Mouse (Mus musculus) mature B cell (primary cell): ENCODE measurements around the gene Pid1.

Experiments used
- in situ Hi-C: fragments of 300-500 bp; cut with MboI; formaldehyde crosslinking; loops from 2 replicates; pipeline ENCODE4 v1.14.3; 2019

The Pid1 gene

DNA sequence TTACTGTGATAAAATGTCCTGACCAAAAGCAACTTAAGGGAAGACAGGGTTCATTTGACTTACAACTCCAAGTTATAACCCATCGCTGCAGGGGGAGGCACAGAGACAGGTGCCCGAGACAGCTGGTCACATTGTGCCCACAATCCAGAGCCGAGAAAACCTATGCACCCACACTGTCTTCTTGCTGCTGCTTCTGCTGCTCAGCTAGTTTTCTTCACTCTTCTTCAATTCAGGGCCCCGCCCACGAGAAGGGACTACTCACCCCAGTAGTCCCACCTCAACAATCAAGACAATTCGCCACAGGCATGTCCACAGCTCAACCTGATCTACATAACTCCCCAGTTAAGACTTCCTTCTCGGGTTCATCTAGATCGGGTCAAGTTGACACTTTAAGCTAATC is at the start of gene Pid1:
Pid1 (minus strand) TSS at position 214 of the 400 bp plus-strand sequence.
- in situ Hi-C loops, result no loop called here

DNA sequence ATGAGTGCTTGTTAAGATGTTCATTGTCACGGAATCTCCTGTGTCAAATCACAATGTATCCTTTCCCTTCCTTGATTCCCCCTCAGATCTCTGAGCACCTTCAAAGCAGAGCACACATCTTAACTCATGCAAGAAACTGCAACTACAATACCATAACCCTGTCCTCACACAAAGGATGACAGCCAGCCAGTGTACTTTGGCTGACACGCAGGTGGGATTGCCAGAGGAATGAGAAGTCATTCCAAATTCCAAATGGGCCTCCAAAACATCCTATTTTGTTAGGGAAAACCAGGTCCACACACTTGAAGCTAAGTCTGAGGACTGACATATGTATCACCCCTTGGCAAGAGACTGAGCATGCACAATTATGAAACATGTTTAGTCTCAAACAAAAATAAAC is 45.5 kb upstream of the Pid1 start:
- in situ Hi-C loops, result no loop called here

DNA sequence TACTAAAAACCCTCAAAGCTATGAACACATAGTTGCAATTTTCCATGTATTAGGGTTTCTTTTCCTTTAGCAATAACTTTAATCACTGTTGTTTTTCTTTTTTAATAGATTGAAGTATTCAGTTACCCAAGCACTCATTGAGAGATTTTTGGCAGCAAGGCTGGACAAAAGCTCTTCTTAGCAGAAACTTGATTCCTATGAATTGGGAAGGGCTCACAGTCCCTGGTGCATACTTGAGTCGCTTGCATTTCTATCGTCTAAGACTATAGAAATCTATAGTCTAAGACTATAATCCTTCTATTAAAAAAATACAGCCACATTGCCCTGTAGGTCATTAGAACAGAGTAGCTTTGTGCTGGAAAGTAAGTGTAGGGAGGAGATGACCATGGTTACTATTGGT is 44.9 kb upstream of the Pid1 start:
- in situ Hi-C loops, result no loop called here

DNA sequence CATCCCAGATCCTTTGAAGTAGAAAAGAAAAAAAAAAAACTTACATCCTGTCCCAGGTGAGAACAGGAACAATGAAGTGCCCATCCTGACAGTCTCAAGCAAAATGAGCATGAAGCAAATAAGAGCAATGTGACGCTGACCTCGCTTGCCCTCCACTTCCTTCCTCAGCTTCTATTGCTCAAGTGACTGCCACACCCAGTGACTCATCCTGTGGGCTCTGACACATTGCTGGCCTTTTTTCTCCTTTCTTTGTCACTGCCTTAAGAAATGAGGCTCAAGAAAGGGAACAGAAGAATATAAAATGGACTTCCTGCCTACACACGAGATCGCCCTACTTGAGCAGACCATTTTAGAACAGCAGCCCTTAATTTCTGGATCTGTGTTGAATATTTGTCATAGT is 42.9 kb upstream of the Pid1 start:
- in situ Hi-C loops, result no loop called here

DNA sequence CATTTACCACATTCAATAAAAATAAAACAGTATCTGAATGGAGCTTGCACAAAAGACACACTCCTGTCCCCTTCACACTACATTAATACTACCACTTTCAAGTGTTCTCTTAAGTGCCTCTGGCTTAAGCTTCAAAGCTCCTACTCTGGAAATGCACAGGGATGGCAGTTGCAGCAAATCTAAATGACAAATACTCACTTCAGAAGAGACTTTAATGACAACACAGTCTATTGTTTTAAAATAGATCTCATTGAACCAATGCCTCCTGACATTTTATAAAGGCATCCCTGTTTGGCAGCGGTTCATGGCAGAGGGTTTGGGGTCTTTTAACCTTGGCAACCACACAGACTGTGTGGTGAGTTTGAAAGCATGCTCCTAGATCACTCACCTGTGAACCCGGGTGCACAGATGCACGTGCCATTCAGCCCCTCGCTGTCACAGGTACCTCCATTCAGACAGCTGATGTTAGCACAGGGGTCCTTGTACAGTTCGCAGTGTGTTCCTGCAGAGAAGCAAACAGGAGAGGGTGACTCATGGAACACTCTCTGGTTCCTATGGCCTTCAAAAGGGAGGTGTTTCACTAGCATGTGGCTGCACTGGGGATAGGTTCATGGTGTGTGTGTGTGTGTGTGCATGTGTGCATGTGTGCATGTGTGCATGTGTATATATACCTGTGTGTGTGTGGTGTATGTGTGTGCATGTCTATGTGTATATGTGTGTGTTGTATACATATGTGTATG is 41.7 kb upstream of the Pid1 start:
- in situ Hi-C loops, result no loop called here

DNA sequence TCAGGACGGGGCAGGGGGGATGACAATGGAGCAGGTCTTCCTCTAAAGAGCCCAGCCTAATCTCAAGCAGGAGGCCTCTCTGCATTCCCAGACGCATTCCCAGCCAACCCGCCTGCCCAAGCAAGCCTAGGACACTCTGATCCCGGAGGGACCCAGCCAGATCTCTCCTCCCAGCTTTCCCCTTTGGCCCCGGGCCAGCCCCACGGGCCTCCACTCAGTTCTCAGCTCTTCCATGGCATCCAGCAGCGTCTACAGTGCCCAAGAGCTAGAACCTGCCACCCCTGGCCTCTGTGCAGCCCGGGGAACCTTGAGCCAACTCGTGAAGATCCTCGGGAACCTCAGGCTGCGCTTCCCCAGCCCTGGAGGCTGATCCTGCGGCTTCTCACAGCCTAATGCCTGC is 40.9 kb upstream of the Pid1 start:
- in situ Hi-C loops, result no loop called here

DNA sequence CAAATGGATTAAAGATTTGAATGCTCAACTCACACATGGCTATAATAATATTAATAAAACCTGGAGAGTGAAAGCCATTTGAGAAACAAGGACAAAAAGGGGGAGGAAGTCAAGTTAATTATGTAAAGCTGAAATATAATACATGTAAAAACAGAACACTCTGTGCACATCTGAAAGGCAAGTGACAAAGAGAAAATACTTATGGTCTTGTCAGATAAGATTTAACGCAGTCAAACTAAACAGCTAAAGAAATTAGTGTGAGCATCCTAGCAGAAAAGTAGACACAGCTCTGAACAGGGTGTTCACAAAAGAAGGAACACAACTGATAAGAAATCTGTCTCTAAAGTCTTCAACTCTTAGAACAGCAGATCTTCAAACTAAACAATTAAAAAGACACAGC is 38.2 kb upstream of the Pid1 start:
- in situ Hi-C loops, result no loop called here

DNA sequence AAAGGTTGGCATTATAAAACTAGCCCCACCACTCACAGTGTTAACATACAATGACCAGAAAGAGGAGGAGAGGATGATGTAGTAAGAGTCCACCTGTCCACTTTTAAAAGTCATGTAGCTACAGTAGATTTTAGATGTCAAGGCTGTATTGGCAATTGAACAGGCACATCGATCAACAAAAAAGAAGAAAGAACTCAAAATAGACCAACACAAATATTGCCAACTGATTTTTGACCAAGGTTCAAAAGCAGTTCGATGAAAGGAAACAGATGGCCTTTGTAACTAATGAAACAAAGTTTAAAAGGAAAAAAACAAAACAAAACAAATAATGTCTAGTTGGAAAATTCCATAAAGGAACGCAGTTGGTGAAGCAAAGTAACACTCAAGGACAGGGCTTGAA is 35.7 kb upstream of the Pid1 start:
- in situ Hi-C loops, result no loop called here

DNA sequence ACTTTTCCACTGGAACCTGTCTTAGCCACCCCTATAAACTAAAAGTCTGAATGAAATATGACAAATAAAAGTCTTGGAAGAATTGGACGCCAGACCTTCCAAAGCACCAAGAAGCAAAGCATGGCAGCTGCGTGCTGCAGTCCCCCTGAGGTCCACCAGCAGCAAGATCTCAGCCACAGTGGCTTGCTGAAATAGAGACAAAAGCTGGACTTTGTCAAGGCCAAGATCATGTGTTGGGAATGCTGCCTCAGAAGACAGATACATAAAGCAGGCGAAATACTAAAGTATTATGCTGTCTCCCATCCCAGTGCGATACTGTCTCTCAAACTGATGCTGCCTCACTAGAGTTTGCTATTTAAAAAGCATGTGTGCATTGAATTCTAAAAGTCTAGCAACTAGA is 35.1 kb upstream of the Pid1 start:
- in situ Hi-C loops, result no loop called here

DNA sequence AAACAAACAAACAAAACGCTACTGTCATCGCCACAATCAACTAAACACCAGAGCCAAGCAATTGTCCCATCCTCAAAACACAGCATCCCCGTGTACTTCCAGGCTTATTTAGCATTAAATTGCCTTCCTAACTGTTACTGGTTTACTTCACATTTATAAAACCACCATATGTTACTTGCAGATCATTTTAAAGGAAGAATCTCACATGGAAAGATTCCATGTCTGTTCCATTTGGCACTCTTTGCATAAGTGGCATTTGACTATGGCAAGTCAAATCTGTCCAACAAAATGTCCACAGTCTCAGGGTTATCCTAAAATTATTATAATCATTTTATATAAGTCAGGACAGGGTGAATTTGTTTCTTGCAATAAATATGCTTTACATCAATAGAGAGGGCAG is 32.8 kb upstream of the Pid1 start:
- in situ Hi-C loops, result no loop called here

DNA sequence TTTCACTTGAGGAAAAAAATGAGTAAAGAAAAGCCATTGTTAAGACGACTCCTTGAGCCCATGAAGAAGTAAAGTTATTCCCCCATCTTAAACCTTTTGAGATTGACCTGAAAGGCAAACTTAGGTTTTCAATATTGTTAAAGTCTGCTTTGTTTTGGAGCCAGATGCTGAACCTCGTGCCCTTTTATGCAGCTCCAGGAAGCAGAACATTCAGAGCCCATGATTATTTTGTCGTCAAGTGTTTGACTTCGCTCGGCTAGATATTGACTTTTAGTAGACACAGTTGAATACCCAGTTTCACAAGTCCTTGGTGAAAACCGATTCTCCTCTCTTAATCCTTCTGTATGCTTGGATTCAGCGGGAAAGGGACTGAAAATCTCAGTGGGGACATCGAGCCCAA is 31.9 kb upstream of the Pid1 start:
- in situ Hi-C loops, result no loop called here

DNA sequence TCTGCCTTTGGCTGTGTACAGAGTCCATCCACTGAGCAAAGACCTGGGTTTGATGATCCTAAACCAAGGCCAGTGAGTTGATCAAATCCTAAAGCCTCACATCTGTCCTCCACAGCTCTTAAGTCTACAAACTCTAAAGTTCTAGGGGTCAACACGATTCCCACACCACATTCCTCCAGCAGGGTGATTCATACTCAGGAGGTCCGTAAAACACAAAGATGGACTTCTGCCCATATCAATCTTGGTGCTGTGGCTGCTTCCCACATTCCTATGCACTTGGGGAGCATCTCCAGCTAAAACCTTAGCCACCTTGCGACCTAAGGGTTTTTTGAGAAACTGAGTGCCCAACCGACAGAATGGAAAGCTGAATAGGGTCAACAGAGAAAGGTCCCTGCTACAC is 27.0 kb upstream of the Pid1 start:
- in situ Hi-C loops, result no loop called here

DNA sequence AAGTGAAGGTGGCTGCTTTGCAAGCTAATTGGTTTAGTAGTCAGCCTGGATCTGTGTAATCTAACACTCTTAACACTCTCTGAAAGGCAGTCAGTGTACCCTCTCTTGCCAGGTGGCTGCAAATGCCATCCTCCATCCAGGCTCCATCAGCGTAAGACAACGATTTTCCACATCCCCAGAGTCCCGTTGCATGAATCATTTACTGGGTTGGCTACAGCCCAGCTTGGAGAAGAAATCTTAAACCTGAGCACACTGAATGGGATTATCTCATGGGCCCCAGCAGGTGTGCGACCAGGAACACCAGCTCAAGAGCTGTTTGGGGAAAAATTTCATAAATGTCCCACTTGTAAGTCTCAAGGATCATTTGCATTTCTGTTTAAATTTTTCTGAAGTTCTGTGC is 23.6 kb upstream of the Pid1 start:
- in situ Hi-C loops, result no loop called here

DNA sequence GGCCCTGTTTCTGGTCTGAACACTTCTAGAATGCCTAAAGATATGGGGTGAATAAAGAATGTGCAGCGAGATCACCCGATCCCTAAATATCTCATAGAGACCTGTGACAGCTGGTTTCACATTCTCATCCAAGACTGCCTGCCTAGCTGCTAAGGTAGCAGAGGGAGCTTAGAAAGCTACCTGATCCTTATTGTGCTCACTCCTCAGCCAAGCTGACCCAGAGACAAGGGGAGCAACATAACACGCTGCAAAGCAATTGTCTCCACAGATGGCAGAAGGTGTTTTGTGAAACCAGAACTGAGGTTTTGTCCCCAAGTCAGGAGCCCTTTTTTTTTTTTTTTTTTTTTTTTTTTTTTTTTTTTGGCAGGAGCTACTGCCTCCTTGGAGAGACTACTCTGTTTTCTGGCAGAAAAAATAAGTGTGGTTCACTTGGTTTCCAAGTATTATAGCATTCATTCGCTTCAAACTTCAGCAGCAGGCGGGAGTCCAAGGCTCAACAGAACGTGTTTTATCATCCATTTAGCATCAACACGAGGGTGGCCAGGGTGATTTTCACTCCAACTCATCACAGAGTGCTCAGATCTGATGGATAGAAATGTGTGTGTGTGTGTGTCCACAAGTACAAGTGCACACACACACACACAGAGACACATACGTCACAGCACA is 22.6 kb upstream of the Pid1 start:
- in situ Hi-C loops, result no loop called here

DNA sequence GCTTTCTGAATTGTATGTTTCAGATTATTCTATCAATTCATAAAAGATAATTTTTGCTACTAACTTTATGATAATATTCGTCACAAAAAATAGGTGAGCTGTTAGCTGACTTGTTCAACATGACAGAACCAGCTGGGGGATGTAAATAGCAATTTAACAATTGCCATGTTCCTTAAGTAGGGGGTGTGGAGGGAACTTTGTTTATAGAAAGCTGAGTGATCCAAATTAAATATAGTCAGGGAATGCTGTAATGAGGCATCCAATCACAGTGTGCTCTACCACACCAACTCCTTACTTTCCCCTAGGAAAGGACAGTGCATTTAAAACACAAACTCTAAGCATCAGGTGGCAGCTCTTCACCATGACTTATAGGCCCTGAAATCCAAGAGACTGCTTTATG is 18.7 kb upstream of the Pid1 start:
- in situ Hi-C loops, result no loop called here

DNA sequence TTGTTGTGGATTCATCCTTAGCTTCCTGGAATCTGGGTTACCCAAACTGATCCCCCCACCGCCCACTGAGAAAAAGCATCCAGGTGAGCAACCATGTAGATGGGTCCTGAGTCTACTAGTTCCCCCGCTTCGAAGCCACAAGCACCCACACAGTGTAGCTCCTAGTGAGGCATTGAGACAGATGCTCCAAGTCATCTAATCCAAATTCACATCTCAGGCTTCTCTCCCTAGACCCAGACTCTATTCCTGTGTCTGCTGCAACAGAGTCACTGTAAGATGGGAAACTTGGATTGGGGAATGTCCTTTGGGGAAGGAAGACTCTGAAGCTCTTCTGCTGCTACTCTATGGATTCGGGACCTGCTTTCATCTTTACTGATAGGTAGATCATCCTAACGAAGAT is 18.1 kb upstream of the Pid1 start:
- in situ Hi-C loops, result no loop called here

DNA sequence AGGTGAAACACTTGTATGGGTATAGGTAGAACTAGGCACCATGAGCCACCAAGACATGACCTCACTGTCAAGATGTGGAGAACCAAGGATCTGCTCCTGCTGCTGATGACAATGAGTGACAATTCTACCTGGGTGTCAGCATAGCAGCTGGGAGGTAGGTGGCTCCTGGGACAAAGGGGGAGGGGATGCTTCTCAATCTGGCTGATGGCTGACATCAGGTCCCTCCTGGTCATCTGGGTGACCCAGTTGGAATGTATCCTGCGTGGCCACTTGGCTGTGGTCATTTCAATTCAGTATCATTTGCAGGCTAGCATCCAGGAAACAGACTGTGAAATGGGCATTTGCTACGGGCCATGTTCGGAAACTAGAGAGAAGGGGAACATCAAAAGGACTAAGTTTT is 16.9 kb upstream of the Pid1 start:
- in situ Hi-C loops, result no loop called here

DNA sequence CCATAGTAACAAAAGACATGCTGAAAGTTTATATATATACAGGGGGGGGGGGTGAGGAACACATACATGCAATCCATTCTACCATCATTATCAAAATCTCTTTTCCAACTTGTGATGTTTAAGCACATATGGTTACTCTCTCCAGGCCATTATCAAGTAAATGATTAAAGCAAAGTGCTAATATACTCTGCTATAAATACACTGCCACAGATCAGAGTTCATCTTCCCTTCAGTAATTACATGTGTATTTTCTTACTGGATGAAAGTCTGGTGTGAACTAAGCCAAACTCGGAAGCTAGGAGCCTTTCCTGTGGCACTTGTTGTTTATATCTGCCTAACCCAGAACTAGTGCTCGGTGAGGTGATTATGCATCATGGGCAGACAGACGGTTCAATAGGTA is 3.8 kb upstream of the Pid1 start:
- in situ Hi-C loops, result no loop called here

DNA sequence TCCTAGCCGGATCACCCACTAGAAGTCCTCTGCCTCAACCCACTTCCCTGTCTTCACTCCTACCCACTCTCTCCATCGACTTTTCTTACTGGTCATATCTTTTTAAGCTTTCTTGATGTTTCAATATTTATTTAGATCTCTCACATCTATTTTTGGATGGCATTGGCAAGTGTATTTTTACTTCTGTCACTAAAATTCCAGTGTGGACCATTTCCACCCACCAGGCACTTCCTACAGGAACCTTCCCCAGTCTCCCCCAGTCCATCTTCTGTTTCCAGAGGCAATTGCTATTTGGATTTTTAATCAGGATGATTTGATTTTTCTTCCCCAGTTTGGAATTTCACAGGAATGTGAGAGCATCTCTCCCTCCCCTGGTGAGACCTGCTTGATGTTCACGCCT is 2.6 kb upstream of the Pid1 start:
- in situ Hi-C loops, result no loop called here

DNA sequence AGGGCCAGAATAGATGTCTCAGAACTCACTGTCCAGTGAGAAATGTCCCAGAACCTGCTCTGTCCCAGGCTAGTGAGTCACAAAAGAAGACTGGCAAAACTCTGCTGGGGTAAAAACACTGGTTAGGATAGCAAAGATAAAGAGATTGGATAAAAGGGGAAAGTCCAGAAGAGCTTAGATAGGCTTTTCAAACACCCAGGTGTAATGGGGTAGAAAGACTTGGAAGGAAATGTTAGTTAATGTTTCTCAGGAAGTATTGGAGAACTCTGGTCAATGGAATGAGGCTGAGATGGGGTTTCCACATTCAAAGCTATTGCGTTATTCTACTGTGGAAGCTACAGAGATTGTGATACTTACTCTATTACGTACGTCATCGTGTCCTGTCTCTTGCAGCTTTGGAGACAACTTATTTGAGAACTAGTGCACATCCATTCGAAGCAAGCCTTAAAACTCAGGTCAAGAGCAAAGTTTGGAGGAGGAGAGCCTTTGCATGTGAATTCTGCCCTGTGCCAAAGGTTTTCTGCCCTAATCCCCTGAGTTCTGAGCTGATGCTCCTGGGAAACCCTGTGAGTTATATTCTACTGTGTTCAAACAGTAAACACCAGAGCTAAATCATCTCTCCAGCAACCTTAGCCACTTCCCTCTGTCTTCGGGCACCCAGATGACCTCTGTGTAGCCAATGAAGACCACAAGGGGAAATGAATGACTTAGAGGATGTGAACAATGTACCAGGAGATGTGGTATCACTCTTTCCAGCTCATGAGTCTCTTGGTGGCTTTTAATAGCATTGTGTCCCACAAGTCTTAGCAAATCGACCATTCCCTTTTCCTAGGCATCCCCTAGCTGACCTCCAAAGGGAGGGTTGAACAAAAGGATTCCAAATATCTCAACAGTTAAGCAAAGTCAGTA is 1.0 kb downstream of the Pid1 start:
- in situ Hi-C loops, result no loop called here

DNA sequence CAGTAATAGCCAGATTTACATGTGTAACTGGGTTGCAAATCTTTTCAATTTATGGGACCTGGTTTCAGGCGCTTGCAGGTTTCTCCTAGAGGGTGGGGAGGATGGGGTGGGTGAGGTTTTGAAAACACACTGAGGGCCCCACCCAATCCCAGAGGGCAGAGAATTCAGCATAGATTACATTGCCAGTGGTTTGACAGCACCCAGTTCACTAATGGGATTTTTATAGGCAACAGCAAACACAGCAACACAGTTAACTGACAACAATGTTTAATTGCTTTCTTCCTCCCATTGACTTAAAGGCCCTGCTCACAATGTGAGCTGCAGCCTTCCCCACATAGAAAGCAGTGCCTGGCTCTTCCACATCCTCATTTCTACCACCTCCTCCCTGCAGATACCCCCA is 1.8 kb downstream of the Pid1 start:
- in situ Hi-C loops, result no loop called here

DNA sequence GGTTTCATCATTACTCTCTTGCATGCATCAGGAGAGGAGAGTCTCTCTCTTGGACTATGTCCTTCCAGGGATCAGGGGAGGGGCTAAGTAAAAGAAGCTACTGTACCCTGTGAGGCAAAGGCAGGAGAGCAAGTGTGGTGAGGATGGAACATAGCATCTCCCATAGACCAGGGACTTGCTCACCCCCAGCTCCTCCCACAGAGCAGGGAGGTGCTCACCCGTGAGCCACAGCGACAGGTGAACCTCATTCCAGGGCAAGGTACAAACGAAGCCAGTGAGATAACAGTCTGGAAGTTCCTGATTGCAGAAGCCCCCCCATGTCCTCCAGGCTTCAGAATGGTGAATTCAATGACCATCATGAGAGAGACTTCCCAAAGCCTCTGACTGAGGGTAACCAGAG is 2.6 kb downstream of the Pid1 start:
- in situ Hi-C loops, result no loop called here
